Mouse (Mus musculus) adipocyte (in vitro differentiated cells): ENCODE data around the gene Vkorc1.
A peak's percentile ranks its signal among the peaks of the same experiment; 100 is the strongest.

ENCODE experiments used
- DNase-seq: peaks from one replicate; pipeline ENCODE4 v3.0.0-alpha.2; 2016; ENCODE audit warnings: low spot score

Vkorc1 gene

DNA sequence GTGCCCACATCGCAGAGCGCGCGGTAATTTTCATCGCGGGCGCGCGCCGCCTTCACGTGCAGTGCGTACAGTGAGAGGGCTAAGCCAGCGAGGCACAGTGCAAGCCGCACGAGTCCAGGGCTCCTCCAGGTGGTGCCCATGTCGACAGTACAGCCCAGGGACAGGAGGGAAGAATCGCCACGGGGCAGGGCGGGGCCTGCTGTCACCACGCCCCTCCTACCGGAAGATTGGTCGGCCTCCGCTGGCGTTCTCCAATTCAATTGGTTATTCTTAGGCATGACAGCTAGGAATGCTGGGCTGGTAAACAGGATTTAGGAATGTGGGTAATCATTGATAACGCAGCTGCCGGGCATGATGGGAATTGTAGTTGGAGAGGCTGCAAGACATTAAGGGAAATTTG lies at the start of gene Vkorc1, which contains the start of gene Gm21974:
Gene Vkorc1, minus strand, starts transcription at position 176 of the 400 bp plus-strand sequence.
Gene Gm21974, minus strand, starts transcription at position 13 of the 400 bp plus-strand sequence.
- DNase-seq, result peak; percentile 90

DNA sequence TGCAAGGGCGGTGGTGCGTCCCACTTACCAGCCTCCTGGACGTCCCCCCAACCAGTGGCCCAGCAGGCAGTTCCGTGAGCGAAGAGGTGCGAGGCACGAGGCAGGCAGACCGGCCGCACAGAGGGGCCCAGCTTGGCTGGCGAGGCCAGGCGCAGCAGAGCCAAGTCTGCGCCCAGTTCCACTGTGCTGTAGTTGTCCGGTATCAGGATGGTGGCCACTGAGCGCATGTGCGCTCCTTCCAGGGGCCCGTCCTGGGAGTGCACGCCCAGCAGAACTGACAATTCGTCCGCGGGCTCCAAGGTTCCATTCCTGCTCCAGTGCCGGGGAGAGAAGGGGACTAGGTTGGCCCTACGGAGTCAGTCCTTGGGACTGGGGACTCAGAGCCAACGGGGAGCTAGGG lies 49.2 kb upstream of the Vkorc1 start:
- no peak for DNase-seq

DNA sequence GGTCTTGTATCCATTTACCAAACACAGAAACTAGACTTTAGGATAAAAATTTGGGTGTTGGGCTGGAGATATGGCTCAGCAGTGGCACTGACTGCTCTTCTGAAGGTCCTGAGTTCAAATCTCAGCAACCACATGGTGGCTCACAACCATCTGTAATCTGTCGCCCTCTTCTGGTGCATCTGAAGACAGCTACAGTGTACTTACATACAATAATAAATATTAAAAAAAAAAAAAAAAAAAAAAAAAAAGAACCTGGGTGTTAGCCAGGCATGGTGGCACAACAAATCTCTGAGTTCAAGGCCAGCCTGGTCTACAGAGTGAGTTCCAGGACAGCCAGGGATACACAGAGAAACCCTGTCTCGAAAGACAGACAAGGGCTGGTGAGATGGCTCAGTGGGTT lies 46.7 kb upstream of the Vkorc1 start:
- peak; percentile 42 for DNase-seq

DNA sequence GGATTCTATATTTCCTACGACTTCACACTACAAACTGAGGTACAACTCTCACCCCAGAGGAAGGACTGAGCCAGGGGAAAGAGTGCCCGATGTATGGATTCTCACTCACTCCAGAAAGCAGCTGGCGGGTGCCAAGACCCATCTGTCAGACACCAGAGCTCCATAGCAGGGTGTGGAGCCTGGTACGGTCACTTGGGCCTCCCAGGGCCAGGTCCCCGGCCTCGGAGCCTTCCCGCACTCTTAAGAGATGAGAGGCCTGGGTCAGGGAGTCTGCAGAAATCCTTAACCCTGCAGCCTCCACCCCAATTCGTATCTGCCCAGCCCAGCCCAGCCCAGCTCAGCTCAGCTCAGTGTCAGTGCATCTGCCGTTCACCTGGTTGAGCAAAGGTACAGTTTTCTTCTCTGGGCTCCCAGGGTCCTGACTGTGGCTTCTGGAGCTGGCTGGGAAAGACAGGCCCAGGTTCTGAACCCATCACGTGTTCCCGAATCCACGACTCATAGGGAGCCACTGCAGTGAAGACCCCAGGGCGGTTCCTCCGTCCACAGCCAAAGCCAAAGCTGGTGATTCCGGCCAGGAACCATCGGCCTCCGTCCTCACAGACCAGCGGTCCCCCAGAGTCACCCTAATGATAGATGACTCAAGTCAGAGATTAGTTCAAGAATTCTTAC lies 40.9 kb upstream of the Vkorc1 start:
- DNase-seq, result no peak

DNA sequence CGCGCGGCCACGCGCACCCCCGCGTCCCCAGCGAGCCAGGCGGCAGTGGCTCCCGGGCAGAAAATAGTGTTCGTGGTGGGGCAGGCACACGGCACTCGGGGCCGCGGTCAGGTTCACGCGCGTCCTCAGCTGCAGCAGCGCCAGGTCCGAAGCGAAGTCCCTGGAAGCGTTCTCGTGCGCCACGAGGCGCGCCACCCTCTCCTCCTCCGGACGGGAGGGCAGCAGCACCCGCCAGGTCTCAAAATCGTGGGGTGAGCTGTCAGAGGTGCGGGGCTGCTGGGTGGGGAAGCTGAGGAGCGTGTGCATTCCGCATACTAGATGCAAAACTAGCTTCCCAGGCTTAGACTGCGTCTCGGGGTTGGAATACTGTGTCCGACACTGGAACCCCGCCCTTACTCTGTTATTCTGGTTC lies 40.3 kb upstream of the Vkorc1 start:
- no peak for DNase-seq

DNA sequence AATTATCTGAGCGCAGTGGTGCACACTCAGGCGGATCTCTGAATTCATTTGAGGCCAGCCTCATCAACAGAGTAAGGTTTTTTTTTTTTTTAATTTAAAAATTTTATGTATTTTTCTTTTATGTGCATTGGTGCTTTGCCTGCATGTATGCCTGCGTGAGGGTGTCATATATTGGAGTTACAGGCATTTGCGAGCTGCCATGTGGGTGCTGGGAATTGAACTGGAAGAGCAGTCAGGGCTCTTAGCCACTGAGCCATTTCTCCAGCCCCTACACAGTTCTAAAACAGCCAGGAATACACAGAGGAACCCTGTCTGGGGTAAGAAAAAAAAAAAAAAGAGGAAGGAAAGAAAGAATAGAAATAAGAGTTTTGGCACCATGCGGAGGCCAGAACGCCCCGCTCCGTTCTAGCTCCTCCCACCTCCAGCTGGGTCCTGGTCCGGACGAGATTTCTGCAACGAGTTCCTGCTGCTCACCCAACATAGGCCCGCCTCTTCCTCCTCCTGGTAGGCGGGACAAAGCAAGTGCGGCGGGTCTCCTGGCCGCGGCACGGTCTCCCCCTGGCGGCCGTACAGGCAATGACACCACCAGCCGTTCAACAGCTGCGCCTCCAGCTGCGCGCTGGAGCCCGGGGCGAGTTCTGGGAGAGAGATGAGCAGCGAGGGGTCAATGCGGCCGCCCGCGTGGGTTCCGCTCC lies 39.8 kb upstream of the Vkorc1 start:
- DNase-seq, result peak; percentile 92

GRCm38 (mm10) chr7:127934075-127934474 lies 38.7 kb upstream of the Vkorc1 start:
- no peak for DNase-seq

- DNase-seq, result no peak
These were observed 37.0 kb upstream of the Vkorc1 start for GRCm38 (mm10) chr7:127932273-127933031.

DNA sequence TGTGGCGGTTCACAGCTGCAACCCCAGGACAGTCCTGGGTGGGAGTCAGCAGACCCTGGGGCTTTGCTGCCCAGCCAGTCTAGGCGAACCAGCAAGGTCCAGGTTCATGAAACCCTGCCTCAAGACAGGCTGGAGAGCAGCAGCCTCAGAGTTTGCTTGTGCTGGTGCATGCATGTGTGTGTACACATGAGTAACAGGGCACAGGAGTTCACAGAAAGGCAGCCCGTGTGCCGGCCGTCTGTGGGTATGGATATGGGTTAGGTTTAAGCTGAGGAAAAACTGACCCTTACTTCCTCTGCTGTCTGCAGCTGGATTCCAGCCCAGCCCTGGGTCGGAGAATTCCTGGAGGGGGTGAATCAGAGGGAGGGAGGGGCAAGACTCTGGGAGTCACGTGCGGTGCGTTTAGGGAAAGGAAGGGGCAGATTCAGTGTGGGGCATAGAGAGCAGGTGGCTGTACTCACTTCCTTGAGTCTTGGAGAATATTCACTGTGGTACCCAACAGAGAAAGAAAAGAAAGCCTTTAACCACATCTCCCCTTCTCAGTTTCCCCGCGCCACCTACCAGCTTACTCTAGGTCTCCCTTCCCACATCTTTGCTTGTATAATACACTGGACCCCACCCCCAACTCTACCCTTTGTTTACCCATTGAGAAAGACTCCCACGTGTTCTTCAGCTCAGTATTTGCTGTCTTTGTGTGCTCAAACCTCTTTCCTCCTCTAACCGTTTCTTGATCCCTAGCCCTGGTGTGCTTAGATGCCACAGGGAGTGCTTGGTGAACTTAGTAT lies 36.1 kb upstream of the Vkorc1 start:
- DNase-seq, result peak; percentile 31

GRCm38 (mm10) chr7:127930636-127931035 lies 35.2 kb upstream of the Vkorc1 start:
- no peak for DNase-seq

DNA sequence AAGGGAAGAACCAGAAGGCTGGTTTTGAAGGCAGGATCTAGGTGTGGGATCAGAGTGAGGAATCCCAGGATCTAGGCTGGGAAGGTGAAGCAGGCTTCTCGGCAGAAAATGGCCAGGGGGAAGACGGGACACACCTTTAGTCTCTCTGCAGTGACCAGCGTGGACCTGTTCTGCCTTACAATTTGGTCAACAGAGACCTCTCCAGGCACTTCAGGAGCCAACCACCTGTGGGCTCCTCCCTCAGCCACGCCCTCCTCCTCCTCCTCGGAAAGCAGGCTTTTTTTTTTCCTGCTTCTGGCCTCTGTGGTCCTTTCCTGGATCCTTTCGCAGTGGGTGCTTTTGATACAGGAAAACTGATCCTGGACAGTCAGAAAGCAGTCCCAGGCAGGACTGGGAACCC lies 34.5 kb upstream of the Vkorc1 start, which contains the start of gene Prss8:
Gene Prss8, minus strand, starts transcription at position 182 of the 400 bp plus-strand sequence.
- DNase-seq, result no peak

- no peak for DNase-seq
These were observed 33.2 kb upstream of the Vkorc1 start for GRCm38 (mm10) chr7:127928596-127928995.

GRCm38 (mm10) chr7:127927726-127928125 lies 32.3 kb upstream of the Vkorc1 start:
- DNase-seq, result no peak

GRCm38 (mm10) chr7:127926846-127927245 lies 31.4 kb upstream of the Vkorc1 start:
- DNase-seq, result no peak

- DNase-seq, result no peak
These were observed 30.6 kb upstream of the Vkorc1 start for GRCm38 (mm10) chr7:127926066-127926465.

GRCm38 (mm10) chr7:127925252-127925651 lies 29.8 kb upstream of the Vkorc1 start:
- no peak for DNase-seq

GRCm38 (mm10) chr7:127923714-127924113 lies 28.3 kb upstream of the Vkorc1 start:
- peak; percentile 58 for DNase-seq

DNA sequence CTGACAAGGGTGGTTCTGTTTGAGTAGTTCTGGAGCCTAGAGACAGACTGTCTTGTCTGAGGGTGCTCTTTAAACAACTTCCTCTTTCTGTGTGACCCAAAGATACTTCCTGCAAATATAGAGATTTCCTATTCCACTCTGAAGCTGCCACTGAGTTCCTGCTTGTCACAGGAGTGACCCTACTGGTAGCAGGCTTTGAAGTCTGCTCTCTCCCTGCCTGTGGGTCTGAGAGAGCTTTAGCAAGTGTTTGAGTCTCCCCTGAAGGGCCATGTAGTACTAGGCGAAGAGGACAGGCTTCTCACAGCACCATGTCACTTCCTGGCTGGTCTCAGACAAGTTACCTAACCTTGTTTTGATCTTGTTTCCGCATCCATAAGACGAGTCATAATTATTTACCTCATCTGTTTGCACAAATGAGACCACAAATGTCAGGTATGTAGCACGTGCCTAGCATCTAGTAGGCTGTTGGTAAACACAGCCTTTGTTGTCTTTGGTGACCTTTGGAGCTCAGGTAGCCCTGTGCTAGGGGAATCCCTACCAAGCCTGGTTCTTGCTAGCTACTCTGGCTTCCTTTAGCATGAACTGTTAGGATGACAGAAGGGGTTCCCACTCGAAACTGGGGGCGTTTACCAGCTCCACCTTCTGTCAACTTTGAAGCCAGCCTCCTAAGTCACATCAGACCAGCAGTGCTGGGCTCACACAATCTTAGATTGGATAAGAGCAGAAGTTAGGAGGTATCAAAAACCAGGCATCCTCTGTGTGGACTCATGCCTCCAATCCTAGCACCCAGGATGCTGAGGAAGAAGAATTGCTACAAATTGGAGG lies 27.2 kb upstream of the Vkorc1 start:
- DNase-seq, result no peak

DNA sequence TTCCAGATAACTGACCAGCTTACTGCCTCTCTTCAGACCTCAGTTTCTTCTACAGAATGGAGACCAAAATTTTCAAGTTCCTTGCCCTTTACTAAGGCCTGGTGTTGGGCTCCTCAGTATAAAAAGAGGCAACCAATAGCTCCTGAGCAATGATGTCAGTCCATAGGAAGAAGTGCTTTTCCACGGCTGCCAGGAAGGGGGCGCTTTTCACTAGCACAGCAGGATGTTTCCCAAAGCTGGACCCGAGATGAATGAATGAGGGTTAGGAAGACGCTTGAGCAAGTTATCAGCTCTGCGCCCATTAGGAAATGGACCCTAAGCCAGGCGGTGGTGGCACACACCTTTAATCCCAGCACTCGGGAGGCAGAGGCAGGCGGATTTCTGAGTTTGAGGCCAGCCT lies 26.1 kb upstream of the Vkorc1 start:
- DNase-seq, result peak; percentile 23

- DNase-seq, result no peak
These were observed 23.9 kb upstream of the Vkorc1 start for GRCm38 (mm10) chr7:127919290-127919689.

DNA sequence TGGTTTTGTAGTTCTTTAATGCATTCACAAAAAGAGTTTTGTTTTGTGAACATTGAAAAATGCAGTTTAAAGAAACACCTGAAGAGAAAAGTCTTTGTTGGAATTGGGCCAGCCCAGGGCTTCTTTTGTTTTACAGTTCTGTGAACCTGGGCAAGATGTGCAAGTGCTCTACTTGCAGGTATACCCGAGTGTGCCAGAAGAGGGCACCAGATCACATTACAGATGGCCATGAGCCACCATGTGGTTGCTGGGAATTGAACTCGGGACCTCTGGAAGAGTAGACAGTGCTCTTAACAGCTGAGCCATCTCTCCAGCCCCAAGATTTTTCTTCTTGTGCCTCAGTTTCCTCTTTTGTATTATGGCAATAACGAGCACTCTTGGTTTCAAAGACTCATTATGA lies 22.8 kb upstream of the Vkorc1 start:
- DNase-seq, result peak; percentile 34
